Mouse (Mus musculus) megakaryocyte, adult 5-6 weeks (primary cell): ENCODE data around the gene Dlg1. TPM values are rescaled to one million over a fixed set of nuclear protein-coding genes. Genes with fewer than 3 reads are reported as not detected.

ENCODE experiments used
- ATAC-seq: 2 replicates; pipeline ENCODE4 v1.8.0; 2016; ENCODE audit warnings: mild to moderate bottlenecking, inconsistent platforms; ENCODE audit not compliant: poor library complexity, severe bottlenecking
- total RNA-seq, 2 experiments: library from RNA; stranded (forward) in 1 of 2; stranded (reverse) in 1 of 2; fragments of 153-499, 151-499 nt in 1 of 2; fragments of 221-1000, 200-1000 nt in 1 of 2; gene quantifications; 2 replicates each; pipeline versions ENCODE4 v1.2.3 to v1.2.4; 2015 to 2017

Dlg1 gene
- total RNA-seq, 2 experiments from 2014 or later: 22.4 to 48.1 TPM

DNA sequence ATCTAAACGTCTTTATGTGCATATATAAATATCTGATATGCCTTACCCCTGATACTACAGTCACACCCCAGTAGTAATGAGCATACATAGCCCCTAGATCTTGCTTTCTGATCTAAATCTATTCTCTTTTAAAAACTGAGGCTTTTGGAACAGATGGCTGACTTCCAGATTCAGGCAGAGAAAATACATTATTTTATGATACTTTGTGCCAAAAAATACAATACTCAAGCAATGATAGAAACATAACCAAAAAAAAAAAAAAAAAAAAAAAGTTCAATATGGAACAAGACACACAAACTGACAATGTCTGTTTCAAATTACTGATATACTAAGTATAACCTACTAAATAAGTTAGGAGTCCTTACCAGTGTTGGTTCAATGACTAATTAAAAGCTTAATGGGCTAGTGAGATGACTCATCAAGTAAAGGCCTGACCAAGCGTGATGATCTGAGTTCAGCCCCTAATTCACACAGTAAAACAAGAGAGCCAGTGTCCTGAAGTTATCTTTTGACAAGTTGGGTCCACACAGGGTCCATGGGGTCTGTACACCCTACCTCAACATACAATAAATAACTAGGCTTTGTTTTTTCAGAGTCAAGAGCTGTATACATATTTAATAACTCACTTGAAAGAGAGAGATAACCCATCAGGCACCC, 171.5 kb downstream of the Dlg1 start:
- no peak for ATAC-seq

GRCm38 (mm10) chr16:31837362-31837761, 174.1 kb downstream of the Dlg1 start:
- ATAC-seq: no peak

DNA sequence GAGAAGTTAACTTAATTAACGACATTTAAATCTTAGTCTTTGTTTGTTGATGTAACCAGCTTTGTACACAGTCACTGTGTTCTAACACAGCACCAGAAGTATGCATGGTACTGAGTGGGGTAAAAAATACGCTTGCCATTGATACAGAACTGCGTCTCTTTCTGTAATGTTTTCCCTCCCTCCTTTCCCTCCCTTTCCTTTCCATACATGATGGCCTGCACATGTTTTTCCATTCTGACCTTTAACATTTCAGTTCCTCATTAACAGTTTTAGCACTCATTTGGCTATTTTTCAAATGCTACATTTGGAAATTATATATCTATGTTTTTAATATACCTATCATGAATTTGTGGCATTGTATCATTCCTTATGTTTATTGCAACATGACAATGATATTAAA, 181.0 kb downstream of the Dlg1 start:
- no peak for ATAC-seq

DNA sequence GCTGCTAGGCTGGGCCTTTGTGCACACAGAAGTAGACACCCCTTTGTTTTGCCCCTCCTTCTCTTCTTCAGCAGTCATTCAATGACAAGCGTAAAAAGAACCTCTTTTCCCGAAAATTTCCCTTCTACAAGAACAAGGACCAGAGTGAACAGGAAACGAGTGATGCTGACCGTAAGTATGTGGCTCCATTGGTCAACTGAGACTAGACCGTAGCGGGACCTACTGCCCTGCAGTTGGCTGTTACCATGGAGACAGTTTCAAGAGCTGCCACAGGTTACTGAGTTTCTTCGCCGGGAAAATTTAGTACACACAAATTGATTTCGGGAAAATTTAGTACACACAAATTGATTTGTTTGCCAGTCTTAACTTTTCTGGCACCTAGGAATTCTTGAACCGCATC, 183.5 kb downstream of the Dlg1 start:
- ATAC-seq: no peak

DNA sequence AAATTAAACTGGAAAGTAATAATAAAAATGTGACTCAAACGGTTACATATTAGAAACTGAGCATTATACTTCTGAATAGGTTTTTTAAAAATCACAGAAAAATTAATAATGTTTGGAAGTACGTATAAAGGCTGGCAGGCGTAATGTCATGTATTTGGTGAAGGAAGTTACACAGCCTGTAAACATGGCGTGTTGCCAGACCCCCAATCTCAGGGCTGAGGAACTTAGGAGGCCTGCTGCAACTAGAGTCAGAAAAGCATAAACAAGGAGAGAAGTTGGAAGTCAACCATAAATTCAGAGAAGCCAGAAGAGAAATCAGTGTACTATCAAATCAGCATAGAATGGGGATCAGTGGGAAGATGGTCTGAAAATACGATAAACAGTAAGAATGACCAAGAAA, 200.7 kb downstream of the Dlg1 start:
- no peak for ATAC-seq

DNA sequence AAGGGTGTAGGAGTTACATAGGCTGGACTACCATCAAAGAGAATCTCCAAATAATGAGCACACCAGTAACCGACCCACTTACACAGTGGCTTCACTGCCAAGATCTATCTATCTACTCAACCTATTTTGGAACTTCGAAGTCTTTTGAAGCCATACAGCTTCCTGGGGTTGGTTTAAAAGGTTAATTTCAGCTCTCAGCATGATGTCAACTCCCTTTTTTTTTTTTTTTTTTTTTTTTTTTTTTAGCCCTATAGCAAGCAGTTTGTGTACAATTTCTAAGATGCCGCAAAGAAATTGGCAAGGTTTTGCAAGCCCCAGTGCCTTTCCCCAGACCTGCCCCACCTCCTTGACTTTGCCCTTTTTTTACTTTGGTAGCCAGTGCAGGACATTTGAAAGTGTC, 202.0 kb downstream of the Dlg1 start:
- ATAC-seq: no peak

DNA sequence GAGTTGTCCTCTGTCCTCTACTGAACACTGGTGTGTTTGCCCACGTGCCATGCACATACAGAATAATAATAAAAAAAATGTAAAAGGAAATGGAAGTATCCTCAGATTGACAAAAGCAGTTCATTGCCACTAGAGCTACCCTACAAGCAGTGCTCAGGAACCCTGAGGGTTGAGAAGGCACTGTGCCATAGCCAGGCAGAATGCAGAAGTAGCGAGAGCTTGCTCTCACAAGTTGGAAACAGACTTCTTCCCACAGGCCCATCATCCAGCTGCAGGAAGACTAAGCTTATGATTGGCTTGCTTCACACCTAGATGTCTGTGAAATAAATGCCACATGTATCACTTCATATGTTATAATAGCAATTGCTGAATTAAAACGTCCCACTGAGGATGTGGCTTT, 203.7 kb downstream of the Dlg1 start:
- ATAC-seq: no peak

- no peak for ATAC-seq
Measured at GRCm38 (mm10) chr16:31867736-31868135, 204.5 kb downstream of the Dlg1 start.

GRCm38 (mm10) chr16:31873721-31874120, 210.5 kb downstream of the Dlg1 start:
- ATAC-seq: no peak

GRCm38 (mm10) chr16:31875391-31875790, 212.1 kb downstream of the Dlg1 start:
- no peak for ATAC-seq

DNA sequence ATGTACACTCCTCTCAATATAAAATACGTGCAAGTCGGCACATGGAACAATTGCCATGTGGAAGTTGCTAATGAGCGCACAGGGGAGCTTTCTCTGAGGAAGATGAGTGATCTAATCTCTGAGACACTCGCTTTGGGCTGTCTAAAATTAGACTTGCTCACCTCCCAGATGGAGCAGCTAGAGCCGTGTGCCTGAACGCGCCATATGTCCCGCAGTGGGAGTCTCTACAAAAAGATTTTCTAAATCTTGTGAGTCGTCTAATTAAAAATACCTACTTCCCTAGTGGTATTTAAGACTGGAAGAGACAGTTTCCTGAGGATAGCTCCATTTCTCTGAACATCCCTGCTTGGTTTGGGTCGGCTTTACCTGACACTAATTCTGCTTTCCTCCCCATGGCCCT, 213.1 kb downstream of the Dlg1 start:
- ATAC-seq: no peak

DNA sequence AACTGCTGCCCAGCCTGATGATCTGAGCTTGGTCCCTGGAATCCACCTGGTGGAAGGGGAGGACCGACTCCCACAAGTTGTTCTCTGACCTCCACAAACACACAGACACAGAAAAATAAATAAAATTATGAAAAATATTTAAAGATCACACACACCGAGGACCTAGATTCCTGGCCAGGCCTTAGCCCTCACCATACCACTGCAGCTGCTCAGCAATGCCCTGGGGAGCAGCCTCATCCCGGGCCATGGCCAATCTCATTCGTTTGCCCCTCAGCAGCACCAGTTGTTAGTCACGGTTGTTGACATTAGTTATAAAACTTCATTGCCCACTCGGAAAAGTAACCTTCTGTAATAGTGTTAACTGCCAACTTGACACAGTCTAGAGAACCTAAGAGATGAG, 214.8 kb downstream of the Dlg1 start:
- no peak for ATAC-seq

DNA sequence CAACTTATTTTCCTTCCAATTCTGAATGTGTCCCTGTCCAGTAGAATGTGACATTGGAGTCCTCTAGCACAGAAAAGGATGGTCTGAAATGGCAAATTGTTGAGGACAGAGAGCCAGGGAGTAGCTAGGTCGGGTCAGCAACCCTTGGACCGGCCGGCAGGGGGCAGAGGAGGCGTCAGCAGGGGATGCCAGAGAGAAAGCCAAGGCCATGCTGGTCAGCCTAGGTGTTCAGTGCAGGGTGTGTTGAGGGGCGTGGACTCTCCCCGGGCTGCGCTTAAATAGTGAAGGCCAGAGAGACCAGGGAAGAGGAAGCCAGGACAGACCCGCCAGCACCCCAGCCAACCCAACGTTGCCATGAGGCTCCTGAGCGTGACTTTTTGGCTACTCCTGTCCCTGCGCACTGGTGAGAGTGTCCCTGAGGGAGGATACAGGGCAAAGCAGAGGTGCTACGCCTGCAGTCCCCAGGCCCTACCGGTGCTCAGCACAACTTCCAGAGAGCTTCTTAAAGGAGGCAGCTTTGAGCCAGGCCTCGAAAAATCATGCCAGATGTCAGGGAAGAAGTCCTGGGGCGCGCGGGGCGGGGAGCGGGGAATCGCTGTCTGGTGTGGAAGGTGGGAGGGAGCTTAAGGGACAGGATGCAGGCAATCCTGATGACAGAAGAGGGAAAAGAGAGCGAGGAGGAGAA, 215.5 kb downstream of the Dlg1 start, which contains the start of gene Meltf:
Gene Meltf (plus strand): TSS at position 238 of the 685 bp plus-strand sequence.
- no peak; the same call in 1 of the 2 replicates for ATAC-seq

DNA sequence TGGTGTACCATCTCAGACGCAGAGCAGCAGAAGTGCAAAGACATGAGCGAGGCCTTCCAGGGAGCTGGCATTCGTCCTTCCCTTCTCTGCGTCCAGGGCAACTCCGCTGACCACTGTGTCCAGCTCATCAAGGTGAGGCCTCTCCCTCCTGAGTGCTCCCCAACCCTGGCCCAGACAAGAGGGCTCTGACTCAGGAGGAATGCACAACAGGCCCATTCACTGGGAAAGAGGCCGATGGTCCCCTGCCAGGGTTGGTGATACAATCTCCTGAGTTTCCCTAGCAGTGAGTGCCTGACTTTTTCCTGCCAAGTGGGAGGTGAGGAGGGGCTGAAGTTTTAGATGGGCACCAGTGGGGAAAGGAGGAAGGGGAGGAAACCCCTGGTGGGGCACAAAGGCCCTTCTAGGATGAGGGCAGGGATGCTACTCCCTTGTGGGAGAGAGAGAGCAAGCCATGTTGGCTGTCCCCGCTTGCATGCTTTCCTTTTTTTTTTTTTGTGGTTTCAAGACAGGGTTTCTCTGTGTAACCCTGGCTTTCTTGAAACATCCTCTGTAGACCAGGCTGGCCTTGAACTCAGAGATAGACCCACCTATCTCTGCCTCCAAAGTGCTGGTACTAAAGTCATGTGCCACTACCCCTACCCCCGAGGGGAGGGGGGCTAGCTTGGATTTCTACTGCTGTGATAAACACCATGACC, 217.1 kb downstream of the Dlg1 start:
- ATAC-seq: no peak

- ATAC-seq: no peak
Measured at GRCm38 (mm10) chr16:31882381-31882908, 219.2 kb downstream of the Dlg1 start.

DNA sequence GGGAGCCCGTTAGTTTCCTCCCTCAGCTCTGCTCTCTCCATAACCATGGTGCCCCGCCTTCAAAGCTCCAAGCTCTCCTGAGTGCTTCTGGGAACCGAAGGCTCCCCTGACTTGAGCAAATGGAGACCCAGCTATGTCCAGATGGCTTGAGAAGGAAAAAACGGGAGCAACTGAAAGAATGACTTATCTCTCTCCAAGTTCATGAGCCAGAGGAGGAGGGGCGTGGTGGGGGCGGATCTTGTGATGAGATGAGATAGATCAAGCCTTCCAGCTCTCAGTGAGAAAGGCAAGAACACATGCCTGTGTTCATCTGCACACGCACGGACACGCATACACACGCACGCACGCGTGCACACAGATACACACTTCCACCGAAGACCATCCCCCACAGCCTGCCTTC, 220.1 kb downstream of the Dlg1 start:
- no peak for ATAC-seq

- ATAC-seq: no peak
Measured at GRCm38 (mm10) chr16:31883902-31884301, 220.7 kb downstream of the Dlg1 start.

DNA sequence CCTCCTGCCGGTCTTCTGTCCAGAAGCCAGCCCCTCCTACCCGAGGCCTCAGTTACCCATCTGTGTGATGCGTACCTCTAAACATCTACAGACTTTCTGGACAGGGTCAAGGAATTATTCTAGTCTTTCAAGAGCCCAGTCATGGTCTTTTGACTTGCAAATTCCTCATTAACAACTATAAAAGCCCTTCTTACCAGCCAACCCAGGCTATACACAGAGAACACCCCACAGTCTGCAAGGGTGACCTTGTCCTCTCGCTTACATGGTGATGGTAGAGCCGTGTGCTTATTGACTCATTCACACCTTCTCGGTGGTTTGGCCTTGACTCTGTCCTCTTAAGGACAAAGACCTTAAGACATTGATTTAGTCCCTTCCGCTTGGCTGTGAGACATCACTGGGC, 227.7 kb downstream of the Dlg1 start:
- ATAC-seq: no peak

GRCm38 (mm10) chr16:31893396-31894141, 230.3 kb downstream of the Dlg1 start:
- ATAC-seq: no peak

GRCm38 (mm10) chr16:31896971-31897774, 233.9 kb downstream of the Dlg1 start:
- ATAC-seq: no peak
